Mouse (Mus musculus): ENCODE measurements at regions not wholly inside any gene's neighbourhood (a gene's known extent, or its start where the extent isn't known, plus 50 kb on each side); places are given as distances from the start of the nearest gene placed in this dataset.
A peak's percentile ranks its signal among the peaks of the same experiment; 100 is the strongest.

DNA sequence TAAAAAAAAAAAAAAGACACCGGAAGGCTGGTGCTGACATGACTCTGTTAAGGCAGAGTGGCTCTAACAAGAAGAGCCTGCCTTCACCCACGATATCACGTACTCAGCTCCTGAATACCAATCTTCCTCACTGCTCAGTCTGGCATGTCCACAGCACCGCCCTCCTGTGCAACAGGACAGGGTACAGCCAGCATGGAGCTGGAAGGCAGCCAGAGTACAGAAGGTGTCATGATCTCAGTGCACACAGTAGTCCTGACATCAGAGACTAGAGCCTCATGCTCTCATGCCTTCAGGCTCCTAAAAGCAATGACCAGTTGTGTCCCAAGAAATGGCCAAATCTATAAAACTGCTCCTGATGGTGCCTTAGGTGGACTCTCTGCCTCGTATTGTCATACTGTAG is 229.7 kb upstream of the Zdhhc25 start:
- TF ChIP-seq CTCF (IDR thresholded peaks at IDR 0.05; ENCODE audit: extremely low read depth, insufficient read depth, low read length) (no peak), POLR2A (IDR thresholded peaks at IDR 0.05; ENCODE audit: extremely low read depth, insufficient read depth, low read length) (no peak)
- no peak overlapping the region for H3K4me3 ChIP-seq (ENCODE audit: insufficient read depth, low read length)
- H3K4me1 ChIP-seq (ENCODE audit: control insufficient read depth, insufficient read depth, low read length), result no peaks in the 10 kb centered on the region
- no peak overlapping the region for H3K27ac ChIP-seq (ENCODE audit: insufficient read depth, low read length)

DNA sequence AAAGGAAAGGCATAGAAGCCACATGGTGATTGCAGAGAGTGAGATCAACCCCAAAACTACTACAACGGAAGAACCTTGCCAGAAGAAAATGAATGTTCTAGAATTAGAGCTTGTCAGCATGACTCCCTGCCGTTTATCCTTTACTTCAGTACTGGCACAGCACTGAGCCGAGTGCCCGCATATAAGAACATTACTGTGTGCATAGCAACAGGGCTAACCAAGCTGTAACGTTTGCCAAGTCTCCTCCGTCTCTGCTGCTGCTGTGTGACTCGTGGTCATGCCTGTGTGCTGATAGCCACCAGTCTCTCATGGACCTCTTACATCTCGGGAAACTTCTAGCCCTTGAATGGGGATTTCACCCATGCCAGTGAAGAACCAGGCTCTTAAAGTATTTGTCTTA is 228.1 kb upstream of the Zdhhc25 start:
- TF ChIP-seq POLR2A (IDR thresholded peaks at IDR 0.05; ENCODE audit: extremely low read depth, insufficient read depth, low read length) (no peak), CTCF (IDR thresholded peaks at IDR 0.05; ENCODE audit: extremely low read depth, insufficient read depth, low read length) (no peak)
- H3K4me3 ChIP-seq (ENCODE audit: insufficient read depth, low read length), result no peak overlapping the region
- no peak overlapping the region for H3K27ac ChIP-seq (ENCODE audit: insufficient read depth, low read length)
- no peaks in the 10 kb centered on the region for H3K4me1 ChIP-seq (ENCODE audit: control insufficient read depth, insufficient read depth, low read length)

DNA sequence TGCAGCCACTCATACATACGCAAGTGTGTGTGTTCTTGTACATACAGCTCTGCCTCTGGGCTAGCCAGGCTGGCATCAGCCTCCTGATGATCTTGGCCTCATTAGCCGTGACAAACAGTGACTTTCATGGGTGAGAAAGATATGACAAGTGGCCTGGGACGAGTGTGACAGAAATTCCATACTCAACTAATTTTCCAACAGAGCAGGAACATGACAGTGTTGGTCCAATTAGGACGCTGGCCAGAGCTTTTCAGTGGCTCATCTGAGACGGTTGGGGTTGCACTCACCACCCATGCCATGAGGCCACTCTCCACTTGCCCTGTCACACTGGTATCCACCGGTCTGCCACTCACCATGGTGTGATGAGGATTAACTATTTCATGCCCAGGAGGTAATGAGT is 226.2 kb upstream of the Zdhhc25 start:
- Histone ChIP-seq H3K27ac (ENCODE audit: insufficient read depth, low read length) (no peak overlapping the region), H3K4me3 (ENCODE audit: insufficient read depth, low read length) (no peak overlapping the region), H3K4me1 (ENCODE audit: control insufficient read depth, insufficient read depth, low read length) (no peaks in the 10 kb centered on the region)
- TF ChIP-seq POLR2A (IDR thresholded peaks at IDR 0.05; ENCODE audit: extremely low read depth, insufficient read depth, low read length), result no peak
- TF ChIP-seq CTCF (IDR thresholded peaks at IDR 0.05; ENCODE audit: extremely low read depth, insufficient read depth, low read length), result no peak

DNA sequence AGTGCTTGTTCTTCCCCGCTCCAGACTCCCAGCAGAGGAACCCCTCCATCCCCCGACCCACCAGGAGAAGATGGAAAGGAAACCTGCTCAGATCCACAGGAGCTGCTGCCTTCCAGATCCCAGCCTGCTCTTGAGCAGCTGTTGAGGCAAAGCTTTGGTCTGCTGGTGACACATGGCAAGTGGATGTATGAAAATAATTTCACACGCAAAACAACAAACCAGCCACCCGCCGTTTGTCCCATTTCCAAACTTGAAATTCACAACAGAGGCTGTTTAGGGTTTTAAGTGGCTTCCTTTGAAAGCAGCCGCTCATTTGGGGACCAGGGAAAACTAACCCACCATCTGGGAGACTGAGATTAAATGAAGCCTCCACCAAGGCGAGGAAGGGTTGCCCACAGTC is 220.8 kb upstream of the Zdhhc25 start:
- Histone ChIP-seq H3K27ac (ENCODE audit: insufficient read depth, low read length) (no peak overlapping the region), H3K4me3 (ENCODE audit: insufficient read depth, low read length) (no peak overlapping the region), H3K4me1 (ENCODE audit: control insufficient read depth, insufficient read depth, low read length) (no peaks in the 10 kb centered on the region)
- TF ChIP-seq POLR2A (IDR thresholded peaks at IDR 0.05; ENCODE audit: extremely low read depth, insufficient read depth, low read length) (no peak), CTCF (IDR thresholded peaks at IDR 0.05; ENCODE audit: extremely low read depth, insufficient read depth, low read length) (no peak)

DNA sequence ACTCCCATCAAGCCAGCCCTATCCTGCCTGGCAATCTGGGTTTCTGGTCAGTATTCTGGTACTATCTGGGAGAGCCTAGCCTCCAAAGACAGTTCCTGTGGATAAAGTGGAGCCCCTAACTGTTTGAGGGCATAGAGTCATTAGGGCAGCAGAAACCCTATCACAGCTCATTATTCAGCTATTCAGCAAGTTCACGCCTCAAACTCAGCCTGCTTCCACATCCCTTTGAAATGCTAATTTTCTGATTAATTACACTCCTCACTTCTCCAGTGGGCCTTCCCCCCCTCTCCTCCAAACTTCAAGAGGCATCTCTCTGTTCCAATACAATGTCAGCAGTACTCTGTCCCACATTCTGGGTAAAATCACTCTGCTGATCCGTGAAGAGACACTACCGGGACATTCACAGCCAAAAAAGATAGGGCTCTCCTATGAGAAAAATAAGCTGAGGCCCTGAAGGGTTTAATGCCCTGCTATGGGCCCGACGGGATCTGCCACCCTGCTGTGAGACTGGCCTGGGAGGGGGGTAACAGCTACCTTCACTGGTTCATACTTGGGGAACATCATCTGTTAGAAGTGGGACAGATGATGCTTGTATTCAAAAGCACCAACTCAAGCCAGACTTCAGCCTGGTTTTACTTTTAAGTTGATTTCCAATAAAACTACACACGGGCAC is 220.0 kb upstream of the Zdhhc25 start:
- H3K4me1 ChIP-seq (ENCODE audit: control insufficient read depth, insufficient read depth, low read length), result no peaks in the 10 kb centered on the region
- H3K27ac ChIP-seq (ENCODE audit: insufficient read depth, low read length), result no peak overlapping the region
- no peak overlapping the region for H3K4me3 ChIP-seq (ENCODE audit: insufficient read depth, low read length)
- TF ChIP-seq POLR2A (IDR thresholded peaks at IDR 0.05; ENCODE audit: extremely low read depth, insufficient read depth, low read length) (no peak), CTCF (IDR thresholded peaks at IDR 0.05; ENCODE audit: extremely low read depth, insufficient read depth, low read length) (no peak)

DNA sequence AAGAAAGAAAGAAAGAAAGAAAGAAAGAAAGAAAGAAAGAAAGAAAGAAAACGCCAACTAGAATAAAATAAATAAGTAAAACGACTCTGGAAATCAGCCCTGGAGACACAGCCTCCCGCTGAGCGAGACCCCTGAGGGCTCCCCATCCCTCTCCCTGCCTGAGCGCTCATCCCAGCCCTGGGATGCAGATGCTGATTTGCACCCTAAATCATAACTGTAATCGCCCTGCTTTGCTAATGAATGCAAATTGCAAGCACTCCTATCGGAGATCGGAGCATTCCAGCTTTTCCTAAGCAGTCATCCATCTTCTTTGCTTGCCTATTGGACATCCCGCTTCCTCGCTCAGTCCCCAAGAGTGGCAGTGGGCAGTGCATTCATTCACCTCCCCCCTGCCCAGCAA is 218.7 kb upstream of the Zdhhc25 start:
- H3K27ac ChIP-seq (ENCODE audit: insufficient read depth, low read length), result no peak overlapping the region
- no peaks in the 10 kb centered on the region for H3K4me1 ChIP-seq (ENCODE audit: control insufficient read depth, insufficient read depth, low read length)
- no peak overlapping the region for H3K4me3 ChIP-seq (ENCODE audit: insufficient read depth, low read length)
- TF ChIP-seq POLR2A (IDR thresholded peaks at IDR 0.05; ENCODE audit: extremely low read depth, insufficient read depth, low read length) (no peak), CTCF (IDR thresholded peaks at IDR 0.05; ENCODE audit: extremely low read depth, insufficient read depth, low read length) (no peak)

DNA sequence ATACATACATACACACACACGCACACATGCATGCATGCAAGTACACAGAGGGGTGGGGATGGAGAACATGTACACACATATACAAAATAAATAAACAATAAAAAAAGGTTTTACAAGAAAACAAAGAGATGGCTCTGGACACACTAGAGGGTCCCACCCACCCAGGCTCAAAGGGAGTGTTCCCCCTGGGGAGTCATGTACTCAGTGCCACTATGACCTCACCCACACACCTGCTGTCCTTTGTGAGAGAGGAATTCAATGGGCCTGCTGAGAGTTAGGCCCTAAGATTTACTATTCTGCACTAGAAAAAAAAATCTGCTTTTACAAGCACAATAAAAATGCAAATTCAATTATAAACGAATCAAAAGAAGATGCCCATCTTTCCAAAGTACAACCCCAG is 214.2 kb upstream of the Zdhhc25 start:
- no peak overlapping the region for H3K27ac ChIP-seq (ENCODE audit: insufficient read depth, low read length)
- H3K4me3 ChIP-seq (ENCODE audit: insufficient read depth, low read length), result no peak overlapping the region
- TF ChIP-seq POLR2A (IDR thresholded peaks at IDR 0.05; ENCODE audit: extremely low read depth, insufficient read depth, low read length), result no peak
- TF ChIP-seq CTCF (IDR thresholded peaks at IDR 0.05; ENCODE audit: extremely low read depth, insufficient read depth, low read length), result no peak
- no peaks in the 10 kb centered on the region for H3K4me1 ChIP-seq (ENCODE audit: control insufficient read depth, insufficient read depth, low read length)

DNA sequence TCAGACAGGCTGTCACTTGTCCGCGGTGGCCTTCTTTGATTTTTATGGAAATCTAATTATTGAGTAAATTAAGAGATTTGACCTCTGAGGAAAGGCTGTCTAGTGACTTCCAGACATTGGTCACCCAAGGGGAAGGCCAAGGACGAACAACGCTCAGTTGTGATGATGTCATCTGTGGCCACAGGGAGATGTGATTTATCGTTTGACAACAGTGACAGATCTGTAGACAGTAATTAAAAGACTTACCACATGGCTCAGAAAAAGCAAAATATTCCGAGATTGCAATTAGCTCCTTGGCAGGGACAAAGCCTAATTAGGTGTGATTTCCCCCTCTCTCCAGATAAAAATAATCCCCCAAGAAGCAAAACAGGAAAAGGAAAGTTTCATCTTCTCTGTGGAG is 213.4 kb upstream of the Zdhhc25 start:
- Histone ChIP-seq H3K4me3 (ENCODE audit: insufficient read depth, low read length) (no peak overlapping the region), H3K27ac (ENCODE audit: insufficient read depth, low read length) (no peak overlapping the region), H3K4me1 (ENCODE audit: control insufficient read depth, insufficient read depth, low read length) (no peaks in the 10 kb centered on the region)
- TF ChIP-seq CTCF (IDR thresholded peaks at IDR 0.05; ENCODE audit: extremely low read depth, insufficient read depth, low read length) (no peak), POLR2A (IDR thresholded peaks at IDR 0.05; ENCODE audit: extremely low read depth, insufficient read depth, low read length) (no peak)

DNA sequence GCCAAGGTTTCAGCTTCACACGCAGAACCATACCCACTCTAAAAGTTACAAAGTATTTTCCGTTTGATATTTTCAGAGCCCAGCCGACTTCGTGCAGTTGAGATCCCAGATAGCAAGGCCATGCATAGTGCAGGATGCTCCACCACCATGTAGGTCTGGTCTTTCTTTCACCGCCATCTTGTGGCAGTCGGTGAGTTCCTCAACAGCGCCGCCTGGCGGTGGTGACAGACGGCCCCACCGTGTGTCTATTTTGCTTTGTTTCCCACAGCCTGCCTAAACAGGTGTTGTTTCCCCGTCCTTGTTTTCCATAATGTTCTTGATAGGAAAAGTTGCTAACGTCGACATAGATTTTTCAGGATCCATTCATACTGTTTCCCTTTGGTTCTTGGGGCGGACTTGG is 208.3 kb upstream of the Zdhhc25 start:
- no peak overlapping the region for H3K4me3 ChIP-seq (ENCODE audit: insufficient read depth, low read length)
- TF ChIP-seq CTCF (IDR thresholded peaks at IDR 0.05; ENCODE audit: extremely low read depth, insufficient read depth, low read length) (0 out of 2 replicates have a peak, but pooled peaks have one; percentile 23), POLR2A (IDR thresholded peaks at IDR 0.05; ENCODE audit: extremely low read depth, insufficient read depth, low read length) (no peak)
- no peaks in the 10 kb centered on the region for H3K4me1 ChIP-seq (ENCODE audit: control insufficient read depth, insufficient read depth, low read length)
- H3K27ac ChIP-seq (ENCODE audit: insufficient read depth, low read length), result no peak overlapping the region

DNA sequence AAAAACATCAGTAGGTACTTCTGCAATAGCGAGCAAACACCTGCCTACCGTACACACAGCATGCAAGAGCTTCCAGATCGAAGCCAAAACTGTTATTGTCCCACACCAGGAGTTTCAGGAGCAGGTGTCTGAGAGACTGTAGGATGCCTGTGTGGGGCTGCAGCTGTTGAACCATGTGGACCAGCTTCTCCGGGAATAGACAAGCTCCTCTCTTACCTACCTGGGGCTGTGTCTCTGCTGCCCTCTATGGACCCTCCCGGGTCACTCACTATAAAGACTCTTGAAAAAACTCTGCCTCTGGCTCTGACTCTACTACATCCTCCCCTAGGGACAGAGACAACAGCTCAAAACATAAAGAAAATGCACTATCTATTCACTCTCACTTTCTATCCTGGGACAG is 201.0 kb upstream of the Zdhhc25 start:
- H3K27ac ChIP-seq (ENCODE audit: insufficient read depth, low read length), result no peak overlapping the region
- no peaks in the 10 kb centered on the region for H3K4me1 ChIP-seq (ENCODE audit: control insufficient read depth, insufficient read depth, low read length)
- TF ChIP-seq POLR2A (IDR thresholded peaks at IDR 0.05; ENCODE audit: extremely low read depth, insufficient read depth, low read length), result no peak
- peak; percentile 30; the same call in 1 of the 2 replicates for TF ChIP-seq CTCF (IDR thresholded peaks at IDR 0.05; ENCODE audit: extremely low read depth, insufficient read depth, low read length)
- no peak overlapping the region for H3K4me3 ChIP-seq (ENCODE audit: insufficient read depth, low read length)

All from cortical plate, adult 2 months (tissue).